Mouse (Mus musculus) G1E (cell line): ENCODE results near the gene Dcst2.

ENCODE experiments used
- CTCF ChIP-seq: IDR thresholded peaks from 2 replicates; pipeline ENCODE4 v1.5.1; 2012; ENCODE audit warnings: low read depth, low read length, inconsistent platforms, mixed read lengths
- GATA1 ChIP-seq: IDR thresholded peaks from 2 replicates; pipeline ENCODE4 v1.6.1; 2012; ENCODE audit warnings: borderline replicate concordance, low read length, inconsistent platforms, mixed read lengths

GRCm38 (mm10) chr3:89351271-89351670, 10.5 kb upstream of the Dcst2 start:
- TF ChIP-seq CTCF (no peak), GATA1 (no peak)
